Mouse (Mus musculus): ENCODE data around the gene Cdh13. TPM values are rescaled to one million over a fixed set of nuclear protein-coding genes. Genes with fewer than 3 reads are reported as not detected.

The Cdh13 gene
- polyA plus RNA-seq, 1 experiment, result not detected

GRCm38 (mm10) chr8:118538816-118539558 lies 255.5 kb downstream of the Cdh13 start:
- Histone ChIP-seq H3K4me3 (replicated peaks) (no peak overlapping the region), H3K4me1 (ENCODE audit: control insufficient read depth) (no peaks in the 10 kb centered on the region), H3K9me3 (ENCODE audit: control insufficient read depth, low read length) (peaks cover 44% of the 10 kb centered on the region), H3K27me3 (ENCODE audit: control insufficient read depth) (no peaks in the 10 kb centered on the region), H3K36me3 (ENCODE audit: control insufficient read depth) (no peaks in the 10 kb centered on the region)
- TF ChIP-seq TAL1 (IDR thresholded peaks at IDR 0.05; ENCODE audit: low read length), result no peak
- no peak for TF ChIP-seq GATA1 (IDR thresholded peaks at IDR 0.05; ENCODE audit: low read length)

- Histone ChIP-seq H3K27me3 (ENCODE audit: control insufficient read depth) (no peaks in the 10 kb centered on the region), H3K4me3 (replicated peaks) (no peak overlapping the region), H3K4me1 (ENCODE audit: control insufficient read depth) (no peaks in the 10 kb centered on the region), H3K9me3 (ENCODE audit: control insufficient read depth, low read length) (peaks cover 46% of the 10 kb centered on the region), H3K36me3 (ENCODE audit: control insufficient read depth) (no peaks in the 10 kb centered on the region)
- no peak for TF ChIP-seq GATA1 (IDR thresholded peaks at IDR 0.05; ENCODE audit: low read length)
- TF ChIP-seq TAL1 (IDR thresholded peaks at IDR 0.05; ENCODE audit: low read length), result no peak
Observed at GRCm38 (mm10) chr8:118539559-118539819, 256.0 kb downstream of the Cdh13 start.

GRCm38 (mm10) chr8:118539941-118540340 lies 256.4 kb downstream of the Cdh13 start:
- H3K36me3 ChIP-seq (ENCODE audit: control insufficient read depth), result no peaks in the 10 kb centered on the region
- H3K4me3 ChIP-seq (replicated peaks), result no peak overlapping the region
- H3K9me3 ChIP-seq (ENCODE audit: control insufficient read depth, low read length), result peaks cover 50% of the 10 kb centered on the region
- no peaks in the 10 kb centered on the region for H3K4me1 ChIP-seq (ENCODE audit: control insufficient read depth)
- no peaks in the 10 kb centered on the region for H3K27me3 ChIP-seq (ENCODE audit: control insufficient read depth)
- no peak for TF ChIP-seq GATA1 (IDR thresholded peaks at IDR 0.05; ENCODE audit: low read length)
- TF ChIP-seq TAL1 (IDR thresholded peaks at IDR 0.05; ENCODE audit: low read length), result no peak

GRCm38 (mm10) chr8:118552397-118552796 lies 268.9 kb downstream of the Cdh13 start:
- Histone ChIP-seq H3K4me3 (replicated peaks) (no peak overlapping the region), H3K36me3 (ENCODE audit: control insufficient read depth) (no peaks in the 10 kb centered on the region)
- TF ChIP-seq GATA1 (IDR thresholded peaks at IDR 0.05; ENCODE audit: low read length) (no peak), TAL1 (IDR thresholded peaks at IDR 0.05; ENCODE audit: low read length) (no peak)

GRCm38 (mm10) chr8:118552842-118553241 lies 269.3 kb downstream of the Cdh13 start:
- Histone ChIP-seq H3K4me3 (replicated peaks) (no peak overlapping the region), H3K36me3 (ENCODE audit: control insufficient read depth) (no peaks in the 10 kb centered on the region), H3K4me1 (ENCODE audit: control insufficient read depth) (no peaks in the 10 kb centered on the region), H3K27me3 (ENCODE audit: control insufficient read depth) (no peaks in the 10 kb centered on the region), H3K9me3 (ENCODE audit: control insufficient read depth, low read length) (peaks cover 60% of the 10 kb centered on the region)
- TF ChIP-seq GATA1 (IDR thresholded peaks at IDR 0.05; ENCODE audit: low read length) (no peak), TAL1 (IDR thresholded peaks at IDR 0.05; ENCODE audit: low read length) (no peak)

More at GRCm38 (mm10) chr8:118552397-118552796, 268.9 kb downstream of the Cdh13 start:
- H3K4me1 ChIP-seq (ENCODE audit: control insufficient read depth), result no peaks in the 10 kb centered on the region
- peaks cover 58% of the 10 kb centered on the region for H3K9me3 ChIP-seq (ENCODE audit: control insufficient read depth, low read length)
- no peaks in the 10 kb centered on the region for H3K27me3 ChIP-seq (ENCODE audit: control insufficient read depth)

- TF ChIP-seq GATA1 (IDR thresholded peaks at IDR 0.05; ENCODE audit: low read length), result no peak
- TF ChIP-seq TAL1 (IDR thresholded peaks at IDR 0.05; ENCODE audit: low read length), result no peak
- H3K9me3 ChIP-seq (ENCODE audit: control insufficient read depth, low read length), result peaks cover 32% of the 10 kb centered on the region
- no peaks in the 10 kb centered on the region for H3K36me3 ChIP-seq (ENCODE audit: control insufficient read depth)
- H3K27me3 ChIP-seq (ENCODE audit: control insufficient read depth), result no peaks in the 10 kb centered on the region
- H3K4me1 ChIP-seq (ENCODE audit: control insufficient read depth), result no peaks in the 10 kb centered on the region
- no peak overlapping the region for H3K4me3 ChIP-seq (replicated peaks)
Observed at GRCm38 (mm10) chr8:118564024-118564423, 280.5 kb downstream of the Cdh13 start.

GRCm38 (mm10) chr8:118565186-118565585 lies 281.7 kb downstream of the Cdh13 start:
- TF ChIP-seq TAL1 (IDR thresholded peaks at IDR 0.05; ENCODE audit: low read length), result no peak
- TF ChIP-seq GATA1 (IDR thresholded peaks at IDR 0.05; ENCODE audit: low read length), result no peak
- H3K4me3 ChIP-seq (replicated peaks), result no peak overlapping the region
- no peaks in the 10 kb centered on the region for H3K27me3 ChIP-seq (ENCODE audit: control insufficient read depth)
- no peaks in the 10 kb centered on the region for H3K4me1 ChIP-seq (ENCODE audit: control insufficient read depth)
- no peaks in the 10 kb centered on the region for H3K36me3 ChIP-seq (ENCODE audit: control insufficient read depth)
- peaks cover 34% of the 10 kb centered on the region for H3K9me3 ChIP-seq (ENCODE audit: control insufficient read depth, low read length)

- Histone ChIP-seq H3K4me1 (ENCODE audit: control insufficient read depth) (no peaks in the 10 kb centered on the region), H3K36me3 (ENCODE audit: control insufficient read depth) (no peaks in the 10 kb centered on the region), H3K4me3 (replicated peaks) (no peak overlapping the region), H3K9me3 (ENCODE audit: control insufficient read depth, low read length) (peaks cover 37% of the 10 kb centered on the region), H3K27me3 (ENCODE audit: control insufficient read depth) (no peaks in the 10 kb centered on the region)
- TF ChIP-seq GATA1 (IDR thresholded peaks at IDR 0.05; ENCODE audit: low read length) (no peak), TAL1 (IDR thresholded peaks at IDR 0.05; ENCODE audit: low read length) (no peak)
Observed at GRCm38 (mm10) chr8:118565887-118566747, 282.6 kb downstream of the Cdh13 start.

- TF ChIP-seq TAL1 (IDR thresholded peaks at IDR 0.05; ENCODE audit: low read length) (no peak), GATA1 (IDR thresholded peaks at IDR 0.05; ENCODE audit: low read length) (no peak)
- no peaks in the 10 kb centered on the region for H3K27me3 ChIP-seq (ENCODE audit: control insufficient read depth)
- H3K36me3 ChIP-seq (ENCODE audit: control insufficient read depth), result no peaks in the 10 kb centered on the region
- no peaks in the 10 kb centered on the region for H3K4me1 ChIP-seq (ENCODE audit: control insufficient read depth)
- H3K4me3 ChIP-seq (replicated peaks), result no peak overlapping the region
- H3K9me3 ChIP-seq (ENCODE audit: control insufficient read depth, low read length), result peaks cover 33% of the 10 kb centered on the region
Observed at GRCm38 (mm10) chr8:118569366-118569765, 285.8 kb downstream of the Cdh13 start.

Measured in erythroblast, embryonic 14.5 days (primary cell).